Mouse (Mus musculus): ENCODE results near the gene Tmprss9. TPM values are rescaled to one million over a fixed set of nuclear protein-coding genes. Genes with fewer than 3 reads are reported as not detected.
A peak's percentile ranks its signal among the peaks of the same experiment; 100 is the strongest.
"Not testable (repeated sequence)": the region's sequence is repeated elsewhere in the genome, so short reads cannot be mapped to it uniquely, and the experiment has no call there.

Gene Tmprss9
- polyA plus RNA-seq, 1 experiment, result 2.0 TPM

GRCm38 (mm10) chr10:80827063-80827869, 44.4 kb upstream of the Tmprss9 start:
- Histone ChIP-seq H3K36me3 (ENCODE audit: control insufficient read depth, insufficient read depth, low read length) (no peaks in the 10 kb centered on the region), H3K4me1 (ENCODE audit: control insufficient read depth, insufficient read depth, low read length) (peaks cover 15% of the 10 kb centered on the region), H3K27ac (ENCODE audit: control insufficient read depth, insufficient read depth, low read depth, low read length) (peak overlapping the region; percentile 68), H3K27me3 (ENCODE audit: control insufficient read depth, insufficient read depth, low read length) (no peaks in the 10 kb centered on the region), H3K4me3 (ENCODE audit: control insufficient read depth, low read depth, low read length) (peak overlapping the region; percentile 88)
- TF ChIP-seq POLR2A (IDR thresholded peaks at IDR 0.05; ENCODE audit: control insufficient read depth, low read depth, low read length), result no peak
- TF ChIP-seq CTCF (IDR thresholded peaks at IDR 0.05; ENCODE audit: control insufficient read depth, insufficient read depth, insufficient replicate concordance, low read depth, low read length), result no peak

DNA sequence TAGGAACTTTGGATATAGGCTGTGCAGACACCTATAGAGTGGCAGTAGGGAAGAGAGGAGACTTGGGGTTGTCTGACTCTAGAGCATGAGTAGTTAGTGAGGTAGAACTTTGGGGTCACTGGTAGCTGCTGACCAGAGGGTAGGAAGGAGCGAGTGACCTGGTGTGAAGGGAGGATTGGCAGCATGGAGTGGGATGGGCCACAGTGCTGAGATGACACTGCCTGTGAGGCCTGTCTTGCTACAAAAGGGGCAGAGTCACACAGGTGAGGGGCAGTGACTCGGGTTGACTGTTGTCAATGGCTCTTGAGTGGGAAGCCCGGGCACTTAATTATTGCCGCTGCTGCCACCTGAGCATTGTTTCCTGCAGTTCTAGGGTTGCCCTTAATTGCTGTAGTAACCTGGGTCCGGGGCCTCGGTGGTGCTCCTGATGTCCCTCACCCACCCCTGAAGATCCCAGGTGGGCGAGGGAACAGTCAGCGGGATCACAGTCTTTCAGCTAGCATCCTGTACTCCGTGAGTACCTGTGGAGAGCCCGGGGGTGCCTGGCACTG, 43.7 kb upstream of the Tmprss9 start:
- no peaks in the 10 kb centered on the region for H3K27me3 ChIP-seq (ENCODE audit: control insufficient read depth, insufficient read depth, low read length)
- no peaks in the 10 kb centered on the region for H3K36me3 ChIP-seq (ENCODE audit: control insufficient read depth, insufficient read depth, low read length)
- peak overlapping the region; percentile 68; the same call in 1 of the 2 replicates for H3K27ac ChIP-seq (ENCODE audit: control insufficient read depth, insufficient read depth, low read depth, low read length)
- TF ChIP-seq POLR2A (IDR thresholded peaks at IDR 0.05; ENCODE audit: control insufficient read depth, low read depth, low read length), result peak; percentile 11; the same call in 1 of the 2 replicates
- TF ChIP-seq CTCF (IDR thresholded peaks at IDR 0.05; ENCODE audit: control insufficient read depth, insufficient read depth, insufficient replicate concordance, low read depth, low read length), result no peak
- peaks cover 15% of the 10 kb centered on the region for H3K4me1 ChIP-seq (ENCODE audit: control insufficient read depth, insufficient read depth, low read length)
- peak overlapping the region; percentile 88 for H3K4me3 ChIP-seq (ENCODE audit: control insufficient read depth, low read depth, low read length)

GRCm38 (mm10) chr10:80828587-80828986, 43.1 kb upstream of the Tmprss9 start:
- Histone ChIP-seq H3K4me1 (ENCODE audit: control insufficient read depth, insufficient read depth, low read length) (peaks cover 15% of the 10 kb centered on the region), H3K4me3 (ENCODE audit: control insufficient read depth, low read depth, low read length) (peak overlapping the region; percentile 88)
- H3K27me3 ChIP-seq (ENCODE audit: control insufficient read depth, insufficient read depth, low read length); H3K27ac ChIP-seq (ENCODE audit: control insufficient read depth, insufficient read depth, low read depth, low read length); H3K36me3 ChIP-seq (ENCODE audit: control insufficient read depth, insufficient read depth, low read length): not testable (repeated sequence)

DNA sequence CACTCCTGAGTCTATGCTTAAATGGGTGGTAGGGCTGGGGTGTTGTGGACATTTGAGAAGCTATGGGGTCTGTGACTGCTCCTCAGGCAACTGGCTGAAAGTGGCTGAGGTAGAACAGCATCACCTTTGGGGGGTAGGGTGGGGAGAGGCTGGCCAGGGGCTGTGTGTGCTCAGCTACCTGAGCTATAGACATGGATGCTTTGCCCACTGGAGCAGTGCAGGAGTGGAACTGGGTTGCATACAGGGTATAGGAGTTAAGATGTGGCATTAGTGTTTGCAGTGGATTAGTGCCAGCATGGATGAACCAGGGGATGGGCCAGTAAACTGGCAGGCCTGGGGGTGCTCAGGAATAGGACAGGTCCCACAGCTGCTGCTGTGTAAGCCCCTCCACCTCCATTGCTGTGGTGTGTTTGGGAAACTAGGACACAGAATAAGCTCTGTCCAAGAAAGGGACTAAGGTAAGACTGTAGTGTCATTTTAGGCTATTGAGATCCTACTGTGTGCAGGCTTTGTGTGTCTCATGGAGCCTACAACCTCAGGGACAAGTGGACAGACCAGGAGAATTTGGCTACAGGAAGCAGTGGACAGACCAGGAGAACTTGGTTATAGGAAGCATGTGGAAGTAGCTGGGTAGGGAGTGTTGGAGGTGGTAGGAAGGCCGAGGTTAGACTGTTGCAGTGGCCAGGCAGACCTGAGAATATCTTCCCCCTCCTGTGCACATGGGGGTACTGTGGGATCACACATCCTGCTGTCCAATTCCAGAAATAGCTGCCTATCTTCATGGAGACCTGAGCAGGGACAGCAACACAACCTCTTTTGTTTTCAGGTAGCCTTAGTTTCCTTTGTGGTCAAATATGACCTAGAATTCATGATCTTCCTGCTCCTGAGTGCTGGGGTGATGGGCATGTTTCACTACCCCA, 42.0 kb upstream of the Tmprss9 start:
- H3K4me1 ChIP-seq (ENCODE audit: control insufficient read depth, insufficient read depth, low read length), result peaks cover 16% of the 10 kb centered on the region
- no peak overlapping the region for H3K27ac ChIP-seq (ENCODE audit: control insufficient read depth, insufficient read depth, low read depth, low read length)
- H3K36me3 ChIP-seq (ENCODE audit: control insufficient read depth, insufficient read depth, low read length), result no peaks in the 10 kb centered on the region
- no peak overlapping the region for H3K4me3 ChIP-seq (ENCODE audit: control insufficient read depth, low read depth, low read length)
- TF ChIP-seq POLR2A (IDR thresholded peaks at IDR 0.05; ENCODE audit: control insufficient read depth, low read depth, low read length) (no peak), CTCF (IDR thresholded peaks at IDR 0.05; ENCODE audit: control insufficient read depth, insufficient read depth, insufficient replicate concordance, low read depth, low read length) (no peak)
- no peaks in the 10 kb centered on the region for H3K27me3 ChIP-seq (ENCODE audit: control insufficient read depth, insufficient read depth, low read length)

GRCm38 (mm10) chr10:80831136-80831535, 40.5 kb upstream of the Tmprss9 start:
- Histone ChIP-seq H3K27me3 (ENCODE audit: control insufficient read depth, insufficient read depth, low read length) (no peaks in the 10 kb centered on the region), H3K36me3 (ENCODE audit: control insufficient read depth, insufficient read depth, low read length) (no peaks in the 10 kb centered on the region), H3K4me1 (ENCODE audit: control insufficient read depth, insufficient read depth, low read length) (peaks cover 26% of the 10 kb centered on the region), H3K27ac (ENCODE audit: control insufficient read depth, insufficient read depth, low read depth, low read length) (no peak overlapping the region), H3K4me3 (ENCODE audit: control insufficient read depth, low read depth, low read length) (no peak overlapping the region)
- TF ChIP-seq CTCF (IDR thresholded peaks at IDR 0.05; ENCODE audit: control insufficient read depth, insufficient read depth, insufficient replicate concordance, low read depth, low read length) (no peak), POLR2A (IDR thresholded peaks at IDR 0.05; ENCODE audit: control insufficient read depth, low read depth, low read length) (no peak)

GRCm38 (mm10) chr10:80832818-80833217, 38.8 kb upstream of the Tmprss9 start:
- Histone ChIP-seq H3K27ac (ENCODE audit: control insufficient read depth, insufficient read depth, low read depth, low read length) (no peak overlapping the region), H3K4me3 (ENCODE audit: control insufficient read depth, low read depth, low read length) (no peak overlapping the region), H3K36me3 (ENCODE audit: control insufficient read depth, insufficient read depth, low read length) (no peaks in the 10 kb centered on the region), H3K4me1 (ENCODE audit: control insufficient read depth, insufficient read depth, low read length) (peaks cover 31% of the 10 kb centered on the region), H3K27me3 (ENCODE audit: control insufficient read depth, insufficient read depth, low read length) (no peaks in the 10 kb centered on the region)
- TF ChIP-seq CTCF (IDR thresholded peaks at IDR 0.05; ENCODE audit: control insufficient read depth, insufficient read depth, insufficient replicate concordance, low read depth, low read length) (no peak), POLR2A (IDR thresholded peaks at IDR 0.05; ENCODE audit: control insufficient read depth, low read depth, low read length) (no peak)

- peaks cover 28% of the 10 kb centered on the region for H3K4me1 ChIP-seq (ENCODE audit: control insufficient read depth, insufficient read depth, low read length)
- H3K27ac ChIP-seq (ENCODE audit: control insufficient read depth, insufficient read depth, low read depth, low read length), result no peak overlapping the region
- no peaks in the 10 kb centered on the region for H3K36me3 ChIP-seq (ENCODE audit: control insufficient read depth, insufficient read depth, low read length)
- H3K27me3 ChIP-seq (ENCODE audit: control insufficient read depth, insufficient read depth, low read length), result no peaks in the 10 kb centered on the region
- no peak overlapping the region for H3K4me3 ChIP-seq (ENCODE audit: control insufficient read depth, low read depth, low read length)
- TF ChIP-seq CTCF (IDR thresholded peaks at IDR 0.05; ENCODE audit: control insufficient read depth, insufficient read depth, insufficient replicate concordance, low read depth, low read length), result no peak
- no peak for TF ChIP-seq POLR2A (IDR thresholded peaks at IDR 0.05; ENCODE audit: control insufficient read depth, low read depth, low read length)
Measured at GRCm38 (mm10) chr10:80835617-80836016, 36.0 kb upstream of the Tmprss9 start.

Measured in testis, adult 2 months (tissue).